Mouse (Mus musculus) heart, embryonic 10.5 days (tissue): Measurements from ENCODE around the gene Cnnm2. TPM values are rescaled to one million over a fixed set of nuclear protein-coding genes. Genes with fewer than 3 reads are reported as not detected.

Experiments used
- DNase-seq: peaks from one replicate; pipeline ENCODE4 v3.0.0-alpha.2; 2017; ENCODE audit warnings: low spot score
- H3K27ac ChIP-seq: fragments of 300-500 bp; sonication (generic); 2 replicates; pipeline ENCODE4 v1.5.1; 2016; ENCODE audit warnings: mild to moderate bottlenecking
- H3K27me3 ChIP-seq: fragments of 300-500 bp; sonication (generic); 2 replicates; pipeline ENCODE4 v1.6.1; 2016; ENCODE audit warnings: mild to moderate bottlenecking; ENCODE audit not compliant: poor library complexity, insufficient read depth, severe bottlenecking
- H3K36me3 ChIP-seq: fragments of 300-500 bp; sonication (generic); 2 replicates; pipeline ENCODE4 v1.6.1; 2016; ENCODE audit warnings: mild to moderate bottlenecking, moderate library complexity
- H3K4me1 ChIP-seq: fragments of 300-500 bp; sonication (generic); 2 replicates; pipeline ENCODE4 v1.6.1; 2016; ENCODE audit warnings: mild to moderate bottlenecking
- H3K4me3 ChIP-seq: fragments of 300-500 bp; sonication (generic); 2 replicates; pipeline ENCODE4 v1.5.1; 2016; ENCODE audit warnings: mild to moderate bottlenecking, moderate library complexity
- H3K9me3 ChIP-seq: fragments of 300-500 bp; sonication (generic); 2 replicates; pipeline ENCODE4 v1.6.1; 2016; ENCODE audit warnings: mild to moderate bottlenecking, moderate library complexity
- WGBS: fragments of 180-500 bp; shearing (Covaris S2); methylation state at CpG from one replicate; pipeline ENCODE4 v1.1.7; 2016; 5-methylcytosine and 5-hydroxymethylcytosine counted together
- polyA plus RNA-seq: library from polyadenylated mRNA; unstranded; fragments of >200 nt; fragmentation: Nextera tagmentation; extraction: Ambion mirVana; gene quantifications from 2 replicates; pipeline ENCODE4 v1.2.1, GENCODE M21; 2016

The Cnnm2 gene
- polyA plus RNA-seq, 1 experiment from 2014 or later: 2.7 TPM

GRCm38 (mm10) chr19:46905971-46906370 lies 144.6 kb downstream of the Cnnm2 start:
- no peak for DNase-seq
- 76% methylated on average over 4 of the region's 4 CpGs for WGBS
- Histone ChIP-seq H3K27ac (no peak overlapping the region), H3K4me3 (no peak overlapping the region), H3K4me1 (no peaks in the 10 kb centered on the region), H3K36me3 (peaks cover 11% of the 10 kb centered on the region; the same call in 1 of the 2 replicates), H3K9me3 (no peaks in the 10 kb centered on the region), H3K27me3 (no peaks in the 10 kb centered on the region)

- 87% methylated on average over 5 of the region's 5 CpGs for WGBS
- no peaks in the 10 kb centered on the region for H3K4me1 ChIP-seq
- no peak overlapping the region for H3K27ac ChIP-seq
- H3K36me3 ChIP-seq: peaks cover 15% of the 10 kb centered on the region; the same call in 1 of the 2 replicates
- no peak overlapping the region for H3K4me3 ChIP-seq
- no peak for DNase-seq
- no peaks in the 10 kb centered on the region for H3K27me3 ChIP-seq
- H3K9me3 ChIP-seq: no peaks in the 10 kb centered on the region
Observed at GRCm38 (mm10) chr19:46908207-46908606, 146.8 kb downstream of the Cnnm2 start.

GRCm38 (mm10) chr19:46908977-46909376 lies 147.6 kb downstream of the Cnnm2 start:
- Histone ChIP-seq H3K36me3 (peaks cover 12% of the 10 kb centered on the region; the same call in 1 of the 2 replicates), H3K9me3 (no peaks in the 10 kb centered on the region)

GRCm38 (mm10) chr19:46911492-46911891 lies 150.1 kb downstream of the Cnnm2 start:
- DNase-seq: no peak
- no peak overlapping the region for H3K4me3 ChIP-seq
- H3K27me3 ChIP-seq: no peaks in the 10 kb centered on the region
- no peak overlapping the region for H3K27ac ChIP-seq
- H3K4me1 ChIP-seq: peaks cover 9% of the 10 kb centered on the region; the same call in 1 of the 2 replicates
- 64% methylated on average over 3 of the region's 3 CpGs for WGBS
- no peaks in the 10 kb centered on the region for H3K9me3 ChIP-seq
- H3K36me3 ChIP-seq: peaks cover 9% of the 10 kb centered on the region

More at GRCm38 (mm10) chr19:46908977-46909376, 147.6 kb downstream of the Cnnm2 start:
- Histone ChIP-seq H3K27ac (no peak overlapping the region), H3K27me3 (no peaks in the 10 kb centered on the region), H3K4me3 (no peak overlapping the region), H3K4me1 (no peaks in the 10 kb centered on the region)
- 83% methylated on average over 4 of the region's 4 CpGs for WGBS
- no peak for DNase-seq

- 93% methylated on average over 11 of the region's 11 CpGs for WGBS
- H3K4me3 ChIP-seq: no peak overlapping the region
- no peaks in the 10 kb centered on the region for H3K27me3 ChIP-seq
- no peak for DNase-seq
- no peak overlapping the region for H3K27ac ChIP-seq
- H3K9me3 ChIP-seq: no peaks in the 10 kb centered on the region
- H3K36me3 ChIP-seq: peaks cover 9% of the 10 kb centered on the region
- peaks cover 9% of the 10 kb centered on the region; the same call in 1 of the 2 replicates for H3K4me1 ChIP-seq
Observed at GRCm38 (mm10) chr19:46913626-46914025, 152.2 kb downstream of the Cnnm2 start.

- DNase-seq: no peak
- Histone ChIP-seq H3K27ac (no peak overlapping the region), H3K27me3 (no peaks in the 10 kb centered on the region), H3K4me3 (no peak overlapping the region), H3K9me3 (no peaks in the 10 kb centered on the region), H3K36me3 (peaks cover 9% of the 10 kb centered on the region), H3K4me1 (peaks cover 9% of the 10 kb centered on the region; the same call in 1 of the 2 replicates)
- WGBS: 62% methylated on average over 9 of the region's 9 CpGs
Observed at GRCm38 (mm10) chr19:46915406-46916080, 154.1 kb downstream of the Cnnm2 start.

GRCm38 (mm10) chr19:46920571-46920970 lies 159.2 kb downstream of the Cnnm2 start:
- Histone ChIP-seq H3K27me3 (no peaks in the 10 kb centered on the region), H3K9me3 (no peaks in the 10 kb centered on the region), H3K27ac (no peak overlapping the region), H3K4me1 (0 out of 2 replicates have a peak, but pooled peaks cover 5% of the 10 kb centered on the region), H3K4me3 (no peak overlapping the region), H3K36me3 (peaks cover 7% of the 10 kb centered on the region)
- WGBS: 73% methylated on average over 6 of the region's 6 CpGs
- no peak for DNase-seq

GRCm38 (mm10) chr19:46926357-46926756 lies 165.0 kb downstream of the Cnnm2 start:
- Histone ChIP-seq H3K27me3 (no peaks in the 10 kb centered on the region), H3K36me3 (no peaks in the 10 kb centered on the region), H3K4me3 (no peak overlapping the region), H3K9me3 (no peaks in the 10 kb centered on the region), H3K27ac (peak overlapping the region; percentile 47; the same call in 1 of the 2 replicates), H3K4me1 (peaks cover 25% of the 10 kb centered on the region)
- no peak for DNase-seq
- WGBS: 61% methylated on average over 4 of the region's 4 CpGs

GRCm38 (mm10) chr19:46926951-46927350 lies 165.6 kb downstream of the Cnnm2 start:
- Histone ChIP-seq H3K4me3 (no peak overlapping the region), H3K9me3 (no peaks in the 10 kb centered on the region), H3K36me3 (no peaks in the 10 kb centered on the region), H3K27ac (peak overlapping the region; percentile 9; the same call in 1 of the 2 replicates), H3K27me3 (no peaks in the 10 kb centered on the region), H3K4me1 (peaks cover 29% of the 10 kb centered on the region)
- 53% methylated on average over 5 of the region's 5 CpGs for WGBS
- DNase-seq: no peak

- no peaks in the 10 kb centered on the region for H3K9me3 ChIP-seq
- H3K36me3 ChIP-seq: no peaks in the 10 kb centered on the region
- no peaks in the 10 kb centered on the region for H3K27me3 ChIP-seq
- no peak overlapping the region for H3K27ac ChIP-seq
- no peak for DNase-seq
- 50% methylated on average over 4 of the region's 4 CpGs for WGBS
- peaks cover 30% of the 10 kb centered on the region for H3K4me1 ChIP-seq
- no peak overlapping the region for H3K4me3 ChIP-seq
Observed at GRCm38 (mm10) chr19:46928136-46928535, 166.7 kb downstream of the Cnnm2 start.

GRCm38 (mm10) chr19:46929044-46929587 lies 167.7 kb downstream of the Cnnm2 start:
- DNase-seq: peak; percentile 82
- Histone ChIP-seq H3K36me3 (no peaks in the 10 kb centered on the region), H3K27me3 (no peaks in the 10 kb centered on the region), H3K4me3 (no peak overlapping the region), H3K27ac (no peak overlapping the region; the same call in 1 of the 2 replicates), H3K9me3 (no peaks in the 10 kb centered on the region), H3K4me1 (peaks cover 38% of the 10 kb centered on the region)
- WGBS: 68% methylated on average over 6 of the region's 6 CpGs
